Mouse (Mus musculus): ENCODE measurements around the gene Olfr1289.

DNA sequence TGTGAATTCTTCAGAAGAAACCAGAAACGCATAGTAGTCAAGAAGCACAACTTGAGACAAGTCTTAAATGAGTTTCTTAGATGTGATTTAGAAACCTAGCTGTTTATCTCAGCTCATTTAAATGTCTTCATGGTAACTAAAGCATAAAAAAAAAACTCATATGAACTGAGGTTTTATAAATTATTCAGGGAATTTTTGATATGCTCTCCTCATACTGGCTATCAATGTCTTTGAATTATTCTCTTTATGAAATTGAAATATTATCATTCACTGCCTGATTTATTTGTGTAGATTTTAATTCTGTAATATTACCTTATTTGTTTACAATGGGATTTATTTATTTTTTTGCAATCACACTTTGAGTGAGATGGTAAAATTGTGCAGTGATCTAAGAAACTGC, at the start of gene Olfr1289:
- TF ChIP-seq ZC3H11A (IDR thresholded peaks at IDR 0.05; ENCODE audit: borderline replicate concordance, low read depth, low read length), result no peak
- TF ChIP-seq ZNF384 (IDR thresholded peaks at IDR 0.05; ENCODE audit: low read depth, low read length), result no peak
- no peak for TF ChIP-seq HCFC1 (IDR thresholded peaks at IDR 0.05; ENCODE audit: borderline replicate concordance, insufficient read depth, low read length)

Measured in ES-E14 (cell line).